Mouse (Mus musculus) ES-E14 (cell line): ENCODE measurements around the gene Angpt4.

Experiments
- ZC3H11A ChIP-seq: IDR thresholded peaks from 2 replicates; pipeline ENCODE4 v1.6.1; 2012; ENCODE audit warnings: low read depth, mild to moderate bottlenecking, inconsistent platforms, low read length, borderline replicate concordance
- ZNF384 ChIP-seq: IDR thresholded peaks from 2 replicates; pipeline ENCODE4 v1.6.1; 2012; ENCODE audit warnings: low read depth, low read length, inconsistent platforms

DNA sequence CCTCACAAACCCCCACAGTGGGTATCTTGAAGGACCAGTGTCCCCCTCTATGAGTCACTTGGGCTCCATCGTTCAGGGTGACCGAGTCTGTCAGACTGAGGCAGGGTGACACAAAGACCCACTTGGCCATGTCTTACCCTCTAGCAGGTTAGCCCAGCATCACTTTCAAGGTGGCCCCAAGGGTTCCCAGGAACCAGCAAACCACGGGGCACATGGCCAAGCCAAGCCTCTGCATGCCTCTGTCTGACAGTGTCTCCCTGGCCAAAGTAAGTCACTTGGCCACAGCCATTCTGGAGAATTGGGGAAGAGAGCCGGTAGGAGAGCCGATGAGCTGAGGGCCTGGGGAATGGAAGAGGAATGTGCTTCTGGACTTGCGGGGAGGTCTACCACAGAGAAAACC is 7.7 kb upstream of the Angpt4 start:
- TF ChIP-seq ZNF384 (no peak), ZC3H11A (no peak)
